Mouse (Mus musculus) megakaryocyte, adult 5-6 weeks (primary cell): Measurements from ENCODE around the gene Fsd1l. TPM values are rescaled to one million over a fixed set of nuclear protein-coding genes. Genes with fewer than 3 reads are reported as not detected.

Experiments used
- ATAC-seq: 2 replicates; pipeline ENCODE4 v1.8.0; 2016; ENCODE audit warnings: mild to moderate bottlenecking, inconsistent platforms; ENCODE audit not compliant: poor library complexity, severe bottlenecking
- total RNA-seq, 2 experiments: library from RNA; stranded (forward) in 1 of 2; stranded (reverse) in 1 of 2; fragments of 153-499, 151-499 nt in 1 of 2; fragments of 221-1000, 200-1000 nt in 1 of 2; gene quantifications; 2 replicates each; pipeline versions ENCODE4 v1.2.3 to v1.2.4; 2015 to 2017

The Fsd1l gene
- 6.1 and 10.2 TPM in 2 replicates for total RNA-seq (2015)
- 5.5 and 7.4 TPM in 2 replicates for total RNA-seq (2017)

GRCm38 (mm10) chr4:53631316-53632010 lies at the start of gene Fsd1l:
Fsd1l (plus strand) TSS chr4:53631471.
- ATAC-seq: peak; percentile 77

GRCm38 (mm10) chr4:53587676-53588075 lies 43.6 kb upstream of the Fsd1l start:
- no peak for ATAC-seq

- ATAC-seq: no peak
These were observed 42.3 kb upstream of the Fsd1l start for GRCm38 (mm10) chr4:53588936-53589335.

- no peak for ATAC-seq
These were observed 41.8 kb upstream of the Fsd1l start for GRCm38 (mm10) chr4:53589466-53589865.

- ATAC-seq: no peak
These were observed 41.1 kb upstream of the Fsd1l start for GRCm38 (mm10) chr4:53590163-53590562.

GRCm38 (mm10) chr4:53590691-53591447 lies 40.4 kb upstream of the Fsd1l start:
- ATAC-seq: no peak

GRCm38 (mm10) chr4:53591536-53591935 lies 39.7 kb upstream of the Fsd1l start:
- ATAC-seq: no peak

- ATAC-seq: no peak
These were observed 39.3 kb upstream of the Fsd1l start for GRCm38 (mm10) chr4:53591941-53592340.

GRCm38 (mm10) chr4:53592386-53592785 lies 38.9 kb upstream of the Fsd1l start:
- ATAC-seq: no peak

GRCm38 (mm10) chr4:53594204-53594603 lies 37.1 kb upstream of the Fsd1l start:
- ATAC-seq: peak; percentile 55

GRCm38 (mm10) chr4:53595246-53596062 lies 35.8 kb upstream of the Fsd1l start:
- ATAC-seq: no peak

- ATAC-seq: no peak
These were observed 35.0 kb upstream of the Fsd1l start for GRCm38 (mm10) chr4:53596063-53596895.

GRCm38 (mm10) chr4:53600462-53600861 lies 30.8 kb upstream of the Fsd1l start:
- peak; percentile 77 for ATAC-seq

GRCm38 (mm10) chr4:53614576-53615225 lies 16.6 kb upstream of the Fsd1l start:
- no peak for ATAC-seq

- no peak for ATAC-seq
These were observed 13.3 kb upstream of the Fsd1l start for GRCm38 (mm10) chr4:53617968-53618367.

- ATAC-seq: no peak
These were observed 11.2 kb upstream of the Fsd1l start for GRCm38 (mm10) chr4:53620104-53620503.

GRCm38 (mm10) chr4:53621084-53621483 lies 10.2 kb upstream of the Fsd1l start:
- ATAC-seq: no peak

GRCm38 (mm10) chr4:53621490-53621889 lies 9.8 kb upstream of the Fsd1l start:
- ATAC-seq: no peak

GRCm38 (mm10) chr4:53623711-53624110 lies 7.6 kb upstream of the Fsd1l start:
- ATAC-seq: no peak

GRCm38 (mm10) chr4:53624816-53625215 lies 6.5 kb upstream of the Fsd1l start:
- no peak for ATAC-seq
